Mouse (Mus musculus) ovary, adult 18-20 months (tissue): ENCODE measurements around the gene Dph6.

Experiments
- DNase-seq: peaks from one replicate; pipeline ENCODE4 v3.0.0; 2022; ENCODE audit warnings: low spot score, mixed read lengths

Gene Dph6

GRCm38 (mm10) chr2:114540416-114540815 lies 114.3 kb downstream of the Dph6 start:
- no peak for DNase-seq

- no peak for DNase-seq
Observed at GRCm38 (mm10) chr2:114536032-114536431, 118.7 kb downstream of the Dph6 start.

GRCm38 (mm10) chr2:114531010-114531756 lies 123.6 kb downstream of the Dph6 start:
- no peak for DNase-seq

- DNase-seq = no peak
Observed at GRCm38 (mm10) chr2:114520414-114520813, 134.3 kb downstream of the Dph6 start.

GRCm38 (mm10) chr2:114519907-114520306 lies 134.9 kb downstream of the Dph6 start:
- DNase-seq = no peak

GRCm38 (mm10) chr2:114492398-114492797 lies 162.4 kb downstream of the Dph6 start:
- DNase-seq = no peak

GRCm38 (mm10) chr2:114491907-114492306 lies 162.9 kb downstream of the Dph6 start:
- no peak for DNase-seq

- DNase-seq = no peak
Observed at GRCm38 (mm10) chr2:114486980-114487379, 167.8 kb downstream of the Dph6 start.
